Mouse (Mus musculus) neutrophil, adult 5-6 weeks (primary cell): ENCODE data around the gene Gm11099. TPM values are rescaled to one million over a fixed set of nuclear protein-coding genes. Genes with fewer than 3 reads are reported as not detected.

Source experiments
- ATAC-seq: fragments of 151-379, 151-347 bp; 2 replicates; pipeline ENCODE4 v1.8.0; 2017; ENCODE audit warnings: mild to moderate bottlenecking, moderate TSS enrichment; ENCODE audit not compliant: insufficient number of reproducible peaks, poor library complexity, low FRiP score, severe bottlenecking; ENCODE audit errors: extremely low read depth
- total RNA-seq: library from RNA; stranded (forward); fragments of 200-1000 nt; gene quantifications from 2 replicates; pipeline ENCODE4 v1.2.3, GENCODE M21; 2017

Gm11099 gene
- total RNA-seq = not detected in 2 replicates

- no peak for ATAC-seq
These were observed at the start of gene Gm11099 for GRCm38 (mm10) chr2:58859134-58859533. Gene Gm11099 (plus strand): TSS chr2:58859434.

DNA sequence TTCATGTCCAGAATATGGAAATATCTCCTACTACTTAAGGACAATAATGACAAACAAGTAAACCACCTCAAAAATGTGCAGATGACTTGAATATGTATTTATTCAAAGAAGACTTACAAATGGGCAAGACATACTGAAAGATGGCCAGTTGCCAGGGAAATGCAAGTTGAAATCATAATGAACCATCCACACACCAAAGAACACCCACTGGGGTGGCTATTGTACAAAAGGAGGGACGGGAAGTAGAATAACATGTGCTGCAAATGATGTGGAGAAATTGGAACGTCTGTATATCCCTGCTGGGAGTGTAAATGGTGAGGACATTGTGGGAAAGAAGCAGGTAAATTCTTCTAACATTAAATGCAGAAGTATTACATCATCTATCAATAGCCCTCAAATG lies 46.3 kb upstream of the Gm11099 start:
- ATAC-seq = no peak

DNA sequence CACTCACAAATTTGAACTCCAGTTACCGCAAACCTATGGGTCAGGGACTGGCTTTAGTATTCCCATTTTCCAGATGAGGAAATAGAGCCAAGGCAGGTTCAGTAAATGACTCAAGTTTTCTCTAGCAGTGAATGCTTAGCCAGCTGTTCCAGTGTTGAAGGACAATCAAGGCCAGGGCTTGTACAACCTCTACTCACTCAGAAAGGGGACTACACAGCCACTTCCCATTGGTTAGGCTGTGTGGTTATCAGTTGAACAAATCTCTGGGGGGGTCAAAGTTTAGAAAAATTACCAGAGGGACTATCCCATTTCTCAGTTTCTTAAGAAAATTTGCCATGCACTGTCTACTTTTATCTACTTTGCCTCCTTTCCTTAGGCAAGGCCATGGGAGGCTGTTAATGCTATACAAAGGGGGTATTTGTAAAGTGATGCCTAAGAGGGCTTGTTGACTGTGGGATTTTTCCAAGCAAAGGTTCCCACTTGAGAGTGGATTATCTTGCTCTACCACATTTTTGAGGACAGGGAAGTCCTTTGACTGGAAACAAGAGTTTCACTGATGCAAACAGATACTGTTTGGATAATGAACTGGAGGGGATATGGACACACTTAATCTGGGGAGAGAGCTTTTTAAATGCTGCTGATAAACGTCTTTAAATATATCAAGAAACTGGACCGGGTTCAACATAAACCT lies 30.2 kb upstream of the Gm11099 start:
- no peak for ATAC-seq

DNA sequence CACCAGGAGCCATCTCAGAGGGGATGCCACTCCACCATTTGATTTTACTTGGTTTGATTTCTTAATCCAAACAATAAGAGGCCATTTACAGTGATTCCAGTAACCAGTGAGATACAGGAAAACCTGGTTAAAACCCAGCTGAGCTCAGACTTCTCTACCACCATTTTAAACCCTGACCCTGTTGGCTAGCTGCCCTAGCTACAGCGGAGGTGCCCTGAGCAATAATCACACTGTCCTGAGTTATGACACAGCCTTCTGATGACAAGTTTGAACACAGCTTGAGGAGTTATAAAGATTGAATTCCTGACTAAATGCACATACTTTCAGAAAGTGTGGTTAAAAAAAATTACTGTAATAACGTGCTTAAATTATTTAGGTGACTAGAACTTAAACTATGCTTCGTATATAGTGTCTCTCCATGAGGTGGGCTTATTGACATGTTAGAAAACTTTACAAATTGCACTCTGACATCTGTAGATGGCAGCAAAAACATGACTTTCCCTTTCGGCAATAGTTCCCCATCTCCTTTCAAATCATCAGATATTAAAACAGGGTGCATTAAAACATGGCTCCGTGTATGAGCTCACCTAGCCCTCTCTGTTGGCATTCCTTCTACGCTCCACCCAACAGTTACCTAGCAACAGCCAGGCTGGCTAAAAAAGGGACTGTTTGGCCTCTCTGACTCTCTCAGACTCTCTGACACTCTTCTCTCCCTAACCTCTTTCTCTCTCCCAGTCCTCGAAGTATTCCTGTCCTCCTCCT lies 29.1 kb upstream of the Gm11099 start:
- ATAC-seq = no peak

GRCm38 (mm10) chr2:58832253-58832980 lies 26.8 kb upstream of the Gm11099 start:
- ATAC-seq = no peak

GRCm38 (mm10) chr2:58841021-58841420 lies 18.2 kb upstream of the Gm11099 start:
- ATAC-seq = no peak

DNA sequence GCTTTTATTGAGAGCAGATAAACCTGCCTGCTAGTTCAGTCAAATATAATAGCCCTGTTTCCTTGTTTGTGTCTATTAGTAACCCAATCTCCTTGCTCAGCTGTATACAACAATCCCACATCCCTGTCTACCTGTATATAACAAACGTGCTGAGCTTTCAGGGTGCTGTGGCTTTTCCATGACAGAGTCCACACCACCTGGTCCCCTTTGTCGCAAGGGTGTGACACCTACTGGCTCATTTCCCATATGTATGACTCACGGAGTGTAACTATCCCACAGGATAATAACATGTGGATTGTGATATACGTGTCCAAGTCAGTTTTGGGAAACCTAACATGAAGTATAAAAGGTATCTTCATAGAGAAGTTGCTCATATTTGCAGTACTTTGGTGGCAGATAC lies 16.8 kb upstream of the Gm11099 start:
- ATAC-seq = no peak

DNA sequence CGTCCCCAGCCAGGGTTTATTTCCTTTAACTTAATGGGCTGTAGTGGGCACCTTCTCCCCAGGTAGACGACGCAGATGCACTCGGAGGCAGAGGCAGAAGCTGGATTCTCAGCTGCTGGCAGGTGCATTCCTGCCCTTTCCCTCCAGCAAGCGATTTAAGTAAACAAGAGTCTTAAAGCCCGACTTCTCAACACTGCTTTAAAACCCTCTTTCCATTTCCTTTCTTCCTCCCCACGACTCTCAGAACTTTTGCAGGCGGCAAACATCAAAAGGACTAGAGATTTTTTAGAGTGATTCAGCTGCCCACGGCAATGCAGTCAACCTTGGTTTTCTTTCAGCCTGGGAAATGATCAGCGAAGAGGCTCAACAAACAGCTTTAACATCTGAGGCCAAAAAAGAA lies 14.7 kb upstream of the Gm11099 start:
- ATAC-seq = no peak

GRCm38 (mm10) chr2:58879876-58880275 lies 20.6 kb downstream of the Gm11099 start:
- no peak for ATAC-seq

DNA sequence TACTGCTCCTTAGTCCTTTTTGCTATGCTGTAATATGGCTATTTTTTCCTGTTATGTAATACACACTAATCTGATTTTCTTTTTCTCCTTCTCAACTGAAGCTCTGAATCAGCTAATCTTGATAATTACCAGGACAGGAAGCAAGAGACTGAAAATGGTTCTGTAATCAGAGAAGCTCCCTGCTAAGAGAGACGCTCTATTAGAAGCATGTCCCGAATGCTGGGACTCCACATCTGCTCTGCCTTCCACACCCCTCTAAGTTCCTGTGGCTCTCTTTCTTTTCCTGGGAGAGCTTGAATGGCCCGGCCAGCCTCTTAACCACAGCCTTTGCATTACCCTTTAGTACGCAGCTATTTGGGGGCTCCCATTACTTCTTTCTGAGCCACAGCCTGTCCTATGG lies 45.8 kb downstream of the Gm11099 start:
- ATAC-seq = no peak

DNA sequence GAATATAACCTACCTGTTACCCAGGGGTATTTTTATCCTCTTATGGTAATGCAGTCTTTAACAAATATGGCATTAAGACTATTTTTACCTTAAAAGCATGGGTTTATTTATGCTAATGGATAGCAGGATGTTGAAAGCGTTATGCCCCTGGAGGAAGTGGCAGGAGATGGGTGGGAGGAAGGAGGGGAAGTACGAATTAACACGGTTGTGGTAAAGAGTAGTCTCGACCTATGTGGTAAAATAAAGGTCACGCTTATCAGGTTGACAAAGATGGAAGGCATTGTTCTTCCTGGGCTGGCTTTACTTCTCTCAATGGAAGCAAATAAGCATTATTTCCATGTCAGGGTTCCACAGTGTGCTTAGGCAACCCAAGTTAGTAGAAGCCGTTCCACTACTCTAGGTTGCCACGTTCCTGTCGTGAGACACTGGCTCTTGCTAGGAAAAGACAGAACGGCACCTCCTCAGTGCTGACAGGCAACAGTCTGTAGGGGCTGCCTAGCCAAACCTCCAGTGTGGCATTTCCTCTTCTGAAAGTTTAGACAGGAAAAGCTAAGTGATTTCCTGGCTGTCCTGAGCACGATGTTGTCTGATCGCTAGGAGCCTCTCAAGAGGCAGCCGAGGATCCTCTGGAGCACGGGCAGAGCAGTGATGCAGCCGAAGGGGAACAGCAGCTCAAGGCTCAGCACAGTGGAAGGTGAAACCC lies 47.7 kb downstream of the Gm11099 start:
- 0 out of 2 replicates have a peak, but pooled peaks have one; percentile 30 for ATAC-seq

- no peak for ATAC-seq
These were observed 53.1 kb downstream of the Gm11099 start for GRCm38 (mm10) chr2:58912339-58912738.

DNA sequence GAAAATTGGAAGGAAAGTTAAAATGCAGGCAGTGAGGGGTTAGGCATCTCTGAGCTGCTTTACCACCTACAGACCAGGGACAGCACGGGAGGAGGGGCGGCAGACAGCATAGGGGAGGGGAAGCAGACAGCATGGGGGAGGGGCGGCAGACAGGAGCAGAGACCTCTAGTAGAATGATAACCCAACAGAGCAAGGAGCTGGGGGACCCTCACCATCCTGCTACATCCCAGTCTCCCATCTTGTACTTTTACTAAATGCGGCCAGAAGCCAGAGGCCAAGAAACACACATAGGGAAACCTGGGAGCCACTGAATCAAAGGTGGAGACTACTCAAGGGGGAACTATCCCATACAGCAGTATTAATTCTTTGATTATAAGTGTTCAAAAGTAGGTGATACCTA lies 59.1 kb downstream of the Gm11099 start:
- no peak for ATAC-seq

GRCm38 (mm10) chr2:58925551-58925950 lies 66.3 kb downstream of the Gm11099 start:
- no peak for ATAC-seq

DNA sequence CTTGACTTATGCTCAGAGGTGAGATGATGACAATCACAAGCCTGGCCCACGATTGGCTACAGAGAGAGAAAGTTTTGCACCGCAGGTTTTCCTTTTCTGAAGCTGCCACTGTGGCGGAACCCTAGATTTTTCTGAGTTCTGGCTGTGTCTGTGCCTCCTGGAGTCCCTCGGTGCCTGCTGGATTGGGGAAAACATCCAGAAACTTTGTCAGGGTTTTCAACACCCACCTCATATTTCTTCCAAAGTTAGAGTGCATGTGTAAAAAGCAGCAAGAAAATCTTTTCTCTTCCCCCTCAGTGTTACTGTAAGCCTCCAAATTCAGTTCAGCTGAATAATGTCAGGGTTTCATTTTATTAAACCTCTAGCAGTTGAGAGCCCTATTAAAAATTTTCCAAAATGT lies 82.1 kb downstream of the Gm11099 start:
- no peak for ATAC-seq

- no peak for ATAC-seq
These were observed 89.6 kb downstream of the Gm11099 start for GRCm38 (mm10) chr2:58948796-58949195.

DNA sequence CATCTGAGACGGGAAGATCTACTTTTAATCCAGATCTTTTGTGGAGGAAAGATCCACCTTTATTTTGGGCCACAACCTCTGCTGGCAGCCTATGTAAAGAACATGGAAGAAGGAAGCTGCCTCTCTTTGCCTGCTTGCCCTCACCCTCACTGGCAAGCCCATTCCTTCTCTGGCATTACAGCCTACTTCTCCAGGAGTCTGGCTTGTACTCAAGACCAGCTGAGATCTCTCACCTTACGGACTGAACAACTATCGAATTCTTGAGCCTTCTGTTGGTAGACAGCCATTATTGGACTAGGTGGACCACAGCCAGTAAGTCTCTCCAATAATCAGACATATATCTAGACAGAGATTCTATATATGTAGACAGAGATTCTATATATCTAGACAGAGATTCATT lies 92.9 kb downstream of the Gm11099 start:
- ATAC-seq = no peak

DNA sequence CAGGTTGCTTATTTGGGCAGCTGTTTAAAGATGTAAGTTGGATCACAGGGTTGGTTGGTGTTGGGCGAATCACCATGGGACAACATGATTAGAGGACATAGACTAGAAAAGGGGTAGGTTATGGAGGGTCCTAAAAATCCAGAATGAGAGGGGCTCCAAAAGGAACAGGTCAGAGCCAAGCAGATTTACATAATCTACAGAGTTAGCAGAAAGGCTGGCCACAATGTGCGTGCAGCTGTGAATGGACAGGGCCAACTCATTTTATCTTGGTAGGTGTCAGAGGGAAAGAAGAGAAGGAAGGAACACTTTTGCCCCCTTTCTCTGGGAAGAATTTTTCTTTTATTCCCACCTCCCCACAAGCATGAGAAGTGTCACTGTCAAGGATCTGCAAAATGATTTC lies 97.1 kb downstream of the Gm11099 start:
- no peak for ATAC-seq

DNA sequence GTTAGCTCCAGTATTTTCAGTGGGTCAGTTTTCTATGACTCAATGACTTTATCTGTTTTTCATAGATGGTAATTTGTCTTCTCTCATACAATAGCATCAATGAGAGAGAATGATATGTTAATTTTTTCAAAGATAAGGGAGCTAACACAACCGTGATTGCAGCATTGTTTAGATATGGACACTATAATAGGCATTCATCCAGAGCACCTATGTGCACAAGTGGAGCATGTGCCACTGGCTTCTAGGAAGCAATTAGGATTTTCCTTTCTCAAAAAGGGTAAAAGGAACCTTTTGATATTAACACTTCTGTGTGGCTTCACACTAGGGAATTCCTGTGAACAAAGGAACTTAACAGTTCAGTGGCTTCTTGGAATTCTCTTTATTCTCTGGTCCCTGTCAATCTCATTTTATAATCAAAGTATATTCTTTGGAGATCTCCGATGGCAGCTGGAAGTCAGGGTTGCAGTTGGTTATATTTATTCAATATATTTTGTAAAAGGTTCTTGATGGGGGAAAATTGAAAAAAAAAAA lies 97.6 kb downstream of the Gm11099 start:
- no peak for ATAC-seq
